Mouse (Mus musculus): ENCODE measurements around the gene Tox2. TPM values are rescaled to one million over a fixed set of nuclear protein-coding genes. Genes with fewer than 3 reads are reported as not detected.
A peak's percentile ranks its signal among the peaks of the same experiment; 100 is the strongest.

The Tox2 gene
- polyA plus RNA-seq (2016; fragmentation: Nextera tagmentation; extraction: Ambion mirVana), result 16.3 and 17.8 TPM in 2 replicates

GRCm38 (mm10) chr2:163202884-163203634, at the start of gene Tox2:
Tox2 (plus strand) TSS chr2:163203125.
- under 1% methylated on average over 77 of the region's 79 CpGs for WGBS
- Histone ChIP-seq H3K36me3 (replicated peaks) (no peaks in the 10 kb centered on the region), H3K27ac (replicated peaks) (peak within 1 kb of the TSS; percentile 84), H3K9me3 (peaks cover 12% of the 10 kb centered on the region; the same call in 1 of the 2 replicates), H3K27me3 (replicated peaks; ENCODE audit: low read depth, poor library complexity, severe bottlenecking) (peaks cover 58% of the 10 kb centered on the region), H3K4me3 (peak within 1 kb of the TSS; percentile 62), H3K4me1 (peaks cover 46% of the 10 kb centered on the region)
- DNase-seq (ENCODE audit: low spot score), result peak; percentile 84

- Histone ChIP-seq H3K4me3 (no peak overlapping the region), H3K36me3 (replicated peaks) (no peaks in the 10 kb centered on the region), H3K27me3 (replicated peaks; ENCODE audit: low read depth, poor library complexity, severe bottlenecking) (no peaks in the 10 kb centered on the region), H3K9me3 (no peaks in the 10 kb centered on the region), H3K27ac (replicated peaks) (no peak overlapping the region), H3K4me1 (peaks cover 16% of the 10 kb centered on the region)
- no peak for DNase-seq (ENCODE audit: low spot score)
- WGBS, result 89% methylated on average over 8 of the region's 8 CpGs
These were observed 48.3 kb upstream of the Tox2 start for GRCm38 (mm10) chr2:163154673-163155072.

GRCm38 (mm10) chr2:163158979-163159378, 43.9 kb upstream of the Tox2 start:
- no peaks in the 10 kb centered on the region for H3K9me3 ChIP-seq
- DNase-seq (ENCODE audit: low spot score), result no peak
- H3K36me3 ChIP-seq (replicated peaks), result no peaks in the 10 kb centered on the region
- no peaks in the 10 kb centered on the region for H3K4me1 ChIP-seq
- no peaks in the 10 kb centered on the region for H3K27me3 ChIP-seq (replicated peaks; ENCODE audit: low read depth, poor library complexity, severe bottlenecking)
- H3K27ac ChIP-seq (replicated peaks), result no peak overlapping the region
- WGBS, result 91% methylated on average over 9 of the region's 9 CpGs
- H3K4me3 ChIP-seq, result no peak overlapping the region

- no peak overlapping the region for H3K27ac ChIP-seq (replicated peaks)
- H3K36me3 ChIP-seq (replicated peaks), result no peaks in the 10 kb centered on the region
- no peaks in the 10 kb centered on the region for H3K27me3 ChIP-seq (replicated peaks; ENCODE audit: low read depth, poor library complexity, severe bottlenecking)
- H3K9me3 ChIP-seq, result no peaks in the 10 kb centered on the region
- DNase-seq (ENCODE audit: low spot score), result no peak
- H3K4me1 ChIP-seq, result peaks cover 17% of the 10 kb centered on the region
- no peak overlapping the region for H3K4me3 ChIP-seq
- WGBS, result 88% methylated on average over 10 of the region's 10 CpGs
These were observed 38.4 kb upstream of the Tox2 start for GRCm38 (mm10) chr2:163164461-163164990.

- 60% methylated on average over 13 of the region's 13 CpGs for WGBS
- Histone ChIP-seq H3K27ac (replicated peaks) (no peak overlapping the region), H3K4me1 (peaks cover 18% of the 10 kb centered on the region), H3K9me3 (no peaks in the 10 kb centered on the region), H3K27me3 (replicated peaks; ENCODE audit: low read depth, poor library complexity, severe bottlenecking) (no peaks in the 10 kb centered on the region), H3K4me3 (no peak overlapping the region), H3K36me3 (replicated peaks) (no peaks in the 10 kb centered on the region)
- DNase-seq (ENCODE audit: low spot score), result no peak
These were observed 36.7 kb upstream of the Tox2 start for GRCm38 (mm10) chr2:163166067-163166805.

GRCm38 (mm10) chr2:163171891-163172290, 31.0 kb upstream of the Tox2 start:
- no peak overlapping the region for H3K27ac ChIP-seq (replicated peaks)
- peaks cover 5% of the 10 kb centered on the region; the same call in 1 of the 2 replicates for H3K4me1 ChIP-seq
- H3K4me3 ChIP-seq, result no peak overlapping the region
- WGBS, result 90% methylated on average over 11 of the region's 11 CpGs
- no peaks in the 10 kb centered on the region for H3K9me3 ChIP-seq
- H3K27me3 ChIP-seq (replicated peaks; ENCODE audit: low read depth, poor library complexity, severe bottlenecking), result no peaks in the 10 kb centered on the region
- no peak for DNase-seq (ENCODE audit: low spot score)
- no peaks in the 10 kb centered on the region for H3K36me3 ChIP-seq (replicated peaks)

- Histone ChIP-seq H3K36me3 (replicated peaks) (no peaks in the 10 kb centered on the region), H3K27ac (replicated peaks) (no peak overlapping the region), H3K27me3 (replicated peaks; ENCODE audit: low read depth, poor library complexity, severe bottlenecking) (no peaks in the 10 kb centered on the region; the same call in 1 of the 2 replicates), H3K9me3 (no peaks in the 10 kb centered on the region), H3K4me3 (no peak overlapping the region), H3K4me1 (peaks cover 5% of the 10 kb centered on the region; the same call in 1 of the 2 replicates)
- 76% methylated on average over 7 of the region's 7 CpGs for WGBS
- DNase-seq (ENCODE audit: low spot score), result no peak
These were observed 28.9 kb upstream of the Tox2 start for GRCm38 (mm10) chr2:163174066-163174465.

- WGBS, result 91% methylated on average over 8 of the region's 8 CpGs
- Histone ChIP-seq H3K36me3 (replicated peaks) (no peaks in the 10 kb centered on the region), H3K4me3 (no peak overlapping the region), H3K27me3 (replicated peaks; ENCODE audit: low read depth, poor library complexity, severe bottlenecking) (no peaks in the 10 kb centered on the region; the same call in 1 of the 2 replicates), H3K27ac (replicated peaks) (no peak overlapping the region), H3K4me1 (no peaks in the 10 kb centered on the region), H3K9me3 (no peaks in the 10 kb centered on the region)
- no peak for DNase-seq (ENCODE audit: low spot score)
These were observed 27.1 kb upstream of the Tox2 start for GRCm38 (mm10) chr2:163175831-163176230.

- Histone ChIP-seq H3K4me1 (no peaks in the 10 kb centered on the region), H3K4me3 (no peak overlapping the region), H3K36me3 (replicated peaks) (no peaks in the 10 kb centered on the region), H3K27ac (replicated peaks) (no peak overlapping the region), H3K9me3 (no peaks in the 10 kb centered on the region), H3K27me3 (replicated peaks; ENCODE audit: low read depth, poor library complexity, severe bottlenecking) (no peaks in the 10 kb centered on the region; the same call in 1 of the 2 replicates)
- WGBS, result 72% methylated on average over 7 of the region's 7 CpGs
- no peak for DNase-seq (ENCODE audit: low spot score)
These were observed 26.4 kb upstream of the Tox2 start for GRCm38 (mm10) chr2:163176502-163176901.

GRCm38 (mm10) chr2:163187552-163187951, 15.4 kb upstream of the Tox2 start:
- Histone ChIP-seq H3K27ac (replicated peaks) (no peak overlapping the region), H3K4me1 (peaks cover 44% of the 10 kb centered on the region), H3K27me3 (replicated peaks; ENCODE audit: low read depth, poor library complexity, severe bottlenecking) (no peaks in the 10 kb centered on the region), H3K9me3 (no peaks in the 10 kb centered on the region), H3K4me3 (no peak overlapping the region), H3K36me3 (replicated peaks) (no peaks in the 10 kb centered on the region)
- DNase-seq (ENCODE audit: low spot score), result no peak
- WGBS, result 67% methylated on average over 11 of the region's 11 CpGs

- peak overlapping the region; percentile 27 for H3K4me3 ChIP-seq
- peak overlapping the region; percentile 80 for H3K27ac ChIP-seq (replicated peaks)
- DNase-seq (ENCODE audit: low spot score), result peak; percentile 39
- WGBS, result 16% methylated on average over 5 of the region's 5 CpGs
- H3K36me3 ChIP-seq (replicated peaks), result no peaks in the 10 kb centered on the region
- no peaks in the 10 kb centered on the region for H3K27me3 ChIP-seq (replicated peaks; ENCODE audit: low read depth, poor library complexity, severe bottlenecking)
- peaks cover 61% of the 10 kb centered on the region for H3K4me1 ChIP-seq
- H3K9me3 ChIP-seq, result no peaks in the 10 kb centered on the region
These were observed 13.3 kb upstream of the Tox2 start for GRCm38 (mm10) chr2:163189596-163189995.

- Histone ChIP-seq H3K4me1 (peaks cover 66% of the 10 kb centered on the region), H3K4me3 (peak overlapping the region; percentile 27; the same call in 1 of the 2 replicates), H3K27ac (replicated peaks) (peak overlapping the region; percentile 80), H3K9me3 (no peaks in the 10 kb centered on the region), H3K27me3 (replicated peaks; ENCODE audit: low read depth, poor library complexity, severe bottlenecking) (no peaks in the 10 kb centered on the region), H3K36me3 (replicated peaks) (no peaks in the 10 kb centered on the region)
- peak; percentile 71 for DNase-seq (ENCODE audit: low spot score)
- WGBS, result 4% methylated on average over 3 of the region's 3 CpGs
These were observed 12.9 kb upstream of the Tox2 start for GRCm38 (mm10) chr2:163190004-163190441.

Measured in embryonic facial prominence, embryonic 10.5 days (tissue).